Mouse (Mus musculus): ENCODE measurements at regions not wholly inside any gene's neighbourhood (a gene's known extent, or its start where the extent isn't known, plus 50 kb on each side); places are given as distances from the start of the nearest gene placed in this dataset.

- intact Hi-C loops (cut with DNase I): no loop called here
- no peak for DNase-seq (ENCODE audit: low spot score in 2 of 2)
These were observed 51.3 kb upstream of the Ier5l start for GRCm38 (mm10) chr2:30525295-30525694.

GRCm38 (mm10) chr2:30525831-30526230 is 51.8 kb upstream of the Ier5l start:
- DNase-seq (ENCODE audit: low spot score in 2 of 2): no peak
- intact Hi-C loops (cut with DNase I): no loop called here

GRCm38 (mm10) chr2:30527495-30527894 is 53.5 kb upstream of the Ier5l start:
- DNase-seq (ENCODE audit: low spot score in 2 of 2): no peak
- intact Hi-C loops (cut with DNase I): no loop called here

GRCm38 (mm10) chr2:30532948-30533347 is 58.9 kb upstream of the Ier5l start:
- intact Hi-C loops (cut with DNase I): no loop called here
- no peak for DNase-seq (ENCODE audit: low spot score in 2 of 2)

- intact Hi-C loops (cut with DNase I): no loop called here
- DNase-seq (ENCODE audit: low spot score in 2 of 2): no peak
These were observed 59.3 kb upstream of the Ier5l start for GRCm38 (mm10) chr2:30533367-30533766.

GRCm38 (mm10) chr2:30534485-30534884 is 60.4 kb upstream of the Cstad start:
- intact Hi-C loops (cut with DNase I): no loop called here
- DNase-seq (ENCODE audit: low spot score in 2 of 2): no peak

GRCm38 (mm10) chr2:30539305-30539704 is 55.5 kb upstream of the Cstad start:
- DNase-seq (ENCODE audit: low spot score in 2 of 2): no peak
- intact Hi-C loops (cut with DNase I): no loop called here

- intact Hi-C loops (cut with DNase I): no loop called here
- DNase-seq (ENCODE audit: low spot score in 2 of 2): no peak
These were observed 53.3 kb upstream of the Cstad start for GRCm38 (mm10) chr2:30541541-30541940.

- intact Hi-C loops (cut with DNase I): loop anchor here (5.0 kb wide), 1 partner anchor 73 kb away; the partner anchor contains the start of gene Ier5l
These were observed 49.9 kb upstream of the Cstad start for GRCm38 (mm10) chr2:30544782-30545435.

More at GRCm38 (mm10) chr2:30544782-30545435, 49.9 kb upstream of the Cstad start:
- peak; percentile 91 to 97 for DNase-seq (ENCODE audit: low spot score in 2 of 2)

Measured in left cerebral cortex, postnatal 14 days (tissue).